Mouse (Mus musculus): ENCODE data around the gene Gm12258.

DNA sequence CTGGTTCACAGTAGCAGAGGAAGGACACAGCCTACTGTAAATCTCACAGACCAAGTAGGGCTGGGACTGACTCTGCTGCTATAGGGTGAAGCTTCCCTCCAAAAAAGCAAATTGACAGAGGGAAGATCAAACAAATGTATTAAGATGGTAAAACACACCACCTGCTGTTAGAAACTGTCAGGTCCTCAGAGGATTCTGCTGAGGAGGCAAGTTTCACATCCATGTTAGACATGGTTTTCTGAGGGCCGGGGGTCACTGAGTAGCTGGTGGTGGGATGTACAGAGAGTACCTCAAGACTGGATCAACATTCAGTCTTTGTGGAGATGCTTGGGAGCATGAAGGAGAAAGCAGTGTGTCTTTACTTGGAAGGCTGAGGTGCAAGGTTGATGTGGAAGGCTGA is 31.3 kb upstream of the Gm12258 start:
- no peak for TF ChIP-seq CTCF (IDR thresholded peaks at IDR 0.05; ENCODE audit: low read depth)
- TF ChIP-seq EP300 (IDR thresholded peaks at IDR 0.05; ENCODE audit: low read depth), result no peak
